Mouse (Mus musculus) Muller cell, postnatal 12 days (primary cell): ENCODE results near the gene Zdhhc13.

ENCODE experiments used
- DNase-seq: peaks from one replicate; pipeline ENCODE4 v3.0.0-alpha.2; 2015; ENCODE audit errors: inconsistent ontology term

Zdhhc13 gene

DNA sequence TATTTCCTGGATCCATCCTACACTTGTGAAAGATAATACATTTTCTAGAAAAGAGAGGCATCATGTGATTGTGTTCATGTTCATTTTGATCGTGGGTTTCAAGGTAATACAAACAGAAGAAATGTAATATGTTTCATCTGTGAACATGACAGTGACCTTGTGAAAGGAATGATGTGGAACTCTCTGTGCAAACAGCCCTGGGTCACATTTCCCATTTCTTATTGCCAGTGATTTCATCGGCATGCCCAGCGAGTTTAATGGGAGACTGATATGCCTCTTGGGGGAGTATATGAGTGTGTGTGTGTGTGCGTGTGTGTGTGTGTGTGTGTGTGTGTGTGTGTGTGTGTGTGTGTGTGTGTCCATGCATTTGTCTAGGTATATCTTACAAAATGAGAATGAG lies 52.7 kb downstream of the Zdhhc13 start:
- no peak for DNase-seq

DNA sequence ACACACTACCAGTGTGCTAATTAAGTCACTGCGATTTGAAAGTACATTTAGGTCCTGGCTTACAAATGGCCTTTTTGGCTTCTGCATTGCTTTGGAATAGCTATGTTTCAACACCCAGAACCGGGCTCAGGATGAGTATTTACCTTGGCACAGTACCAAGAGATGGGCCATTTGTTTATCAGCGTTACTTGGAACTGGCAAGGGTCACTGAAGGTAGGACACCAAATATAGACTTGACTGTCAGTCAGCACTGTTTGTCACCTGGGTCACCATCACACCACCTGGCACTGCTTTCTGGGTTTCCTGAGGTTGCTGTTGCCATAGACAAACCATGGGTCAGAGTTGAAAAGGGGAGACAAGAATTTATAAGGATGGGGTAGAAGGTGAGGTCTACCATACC lies 53.5 kb downstream of the Zdhhc13 start:
- DNase-seq, result no peak

DNA sequence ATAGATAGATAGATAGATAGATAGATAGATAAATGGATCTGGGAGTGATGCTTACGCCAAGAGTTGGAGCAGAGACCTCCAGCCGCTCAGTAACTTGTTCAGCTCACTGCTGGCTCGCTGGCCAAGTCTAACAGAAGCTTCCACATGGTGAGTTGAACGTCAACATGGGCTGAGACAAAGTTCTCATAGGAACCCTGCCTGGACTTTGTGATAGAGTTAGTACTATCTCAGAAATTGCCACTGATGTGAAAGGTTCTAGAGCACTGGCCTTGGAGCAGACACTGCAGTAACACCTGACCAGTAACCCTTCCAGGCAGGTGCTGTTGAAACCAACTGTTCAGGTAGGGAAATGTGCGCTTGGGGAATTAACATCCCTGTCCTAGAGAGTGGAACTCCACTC lies 54.7 kb downstream of the Zdhhc13 start:
- no peak for DNase-seq

DNA sequence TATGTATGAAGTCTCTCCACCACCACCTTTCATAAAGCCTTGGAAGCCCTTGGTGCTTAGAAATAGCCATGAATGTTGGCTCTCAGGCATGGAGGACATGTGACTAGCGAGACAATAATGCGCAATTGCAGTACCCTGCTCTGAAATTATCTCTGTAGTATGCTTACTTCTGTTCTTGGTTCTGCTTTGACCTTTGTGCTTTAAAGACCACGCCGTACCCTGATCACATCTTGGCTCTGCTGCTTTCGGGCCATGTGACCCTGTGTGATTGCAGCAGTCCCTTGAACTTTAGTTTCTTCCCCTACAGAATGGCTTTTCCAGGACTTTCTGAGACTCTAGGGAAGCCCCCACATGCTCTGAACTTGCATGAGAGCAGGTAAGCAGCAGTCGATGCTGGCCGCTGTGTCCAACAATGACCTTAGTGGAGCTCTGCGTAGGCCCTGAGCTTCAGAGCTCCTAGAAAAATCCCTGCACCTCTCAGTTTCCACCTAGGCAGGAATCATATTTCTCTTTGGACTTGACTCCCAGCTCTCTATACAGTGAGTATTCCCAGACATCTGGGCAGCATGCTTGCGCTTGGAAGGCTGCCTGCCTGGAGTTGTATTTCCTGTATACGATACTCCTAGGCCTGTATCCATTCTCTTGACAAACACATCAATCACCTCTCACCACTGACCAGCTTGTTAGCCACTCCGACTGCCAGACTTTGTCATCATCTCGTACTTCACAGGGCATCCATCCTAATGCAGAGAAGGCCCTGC lies 56.6 kb downstream of the Zdhhc13 start:
- DNase-seq, result no peak

DNA sequence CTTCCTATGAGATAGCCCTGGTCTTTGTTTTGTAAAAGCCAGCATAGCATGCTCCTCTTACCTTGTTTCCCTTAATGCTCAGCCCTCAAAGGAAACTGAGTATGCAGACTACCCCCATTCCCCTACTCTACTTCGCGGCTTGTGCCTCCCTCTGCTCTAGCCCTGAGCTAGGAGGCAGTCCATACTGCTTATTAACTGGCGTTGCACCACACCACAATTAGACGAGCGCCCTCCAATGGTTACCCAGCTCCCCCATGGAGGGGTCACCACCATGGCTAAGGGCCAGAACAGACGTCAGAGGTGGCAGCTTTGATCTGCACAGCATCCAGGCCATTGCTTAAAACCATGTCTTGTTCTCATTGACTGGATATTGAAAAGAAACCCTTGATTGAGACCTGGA lies 58.0 kb downstream of the Zdhhc13 start:
- no peak for DNase-seq

DNA sequence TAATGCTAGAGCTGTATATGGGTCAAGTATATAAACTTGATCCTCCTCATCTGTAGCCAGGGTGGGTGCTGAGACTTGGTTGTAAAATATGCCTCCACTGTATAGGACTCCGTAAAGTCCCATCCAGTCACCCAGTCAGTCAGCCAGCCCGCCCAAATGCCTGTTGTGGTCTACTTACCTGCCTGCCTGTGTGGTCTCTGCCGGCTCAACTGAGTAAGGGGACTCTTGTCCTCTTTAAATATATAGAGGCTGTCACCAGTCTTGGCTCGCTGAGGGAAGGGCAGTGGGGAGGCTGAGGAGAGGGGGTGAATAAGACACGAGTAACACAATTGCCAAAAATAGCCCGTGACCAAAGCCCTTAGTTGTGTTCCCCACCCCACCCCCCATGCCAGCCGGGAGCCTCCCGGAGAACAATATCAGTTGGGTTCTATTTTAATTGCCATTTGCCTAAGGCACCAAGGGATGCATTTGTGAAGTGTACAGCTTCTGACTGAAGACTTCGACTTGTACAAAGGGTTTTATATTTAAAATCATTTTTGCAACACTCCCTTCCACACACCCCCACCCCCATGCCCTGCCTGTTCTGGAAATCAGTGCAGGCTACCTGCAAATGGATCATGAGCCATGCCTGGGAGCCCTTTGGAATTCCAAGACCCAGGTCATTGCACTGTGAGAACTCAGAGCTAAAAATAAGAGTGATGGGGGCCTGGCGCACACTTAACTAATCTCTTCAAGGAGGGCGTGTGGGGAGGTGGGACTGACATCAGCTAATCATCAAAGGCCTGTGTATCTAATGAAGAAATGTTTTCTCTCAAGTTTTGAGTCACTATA lies 59.2 kb downstream of the Zdhhc13 start, which contains the start of gene Csrp3:
Csrp3 (minus strand) TSS at position 214 of the 831 bp plus-strand sequence.
- no peak for DNase-seq

DNA sequence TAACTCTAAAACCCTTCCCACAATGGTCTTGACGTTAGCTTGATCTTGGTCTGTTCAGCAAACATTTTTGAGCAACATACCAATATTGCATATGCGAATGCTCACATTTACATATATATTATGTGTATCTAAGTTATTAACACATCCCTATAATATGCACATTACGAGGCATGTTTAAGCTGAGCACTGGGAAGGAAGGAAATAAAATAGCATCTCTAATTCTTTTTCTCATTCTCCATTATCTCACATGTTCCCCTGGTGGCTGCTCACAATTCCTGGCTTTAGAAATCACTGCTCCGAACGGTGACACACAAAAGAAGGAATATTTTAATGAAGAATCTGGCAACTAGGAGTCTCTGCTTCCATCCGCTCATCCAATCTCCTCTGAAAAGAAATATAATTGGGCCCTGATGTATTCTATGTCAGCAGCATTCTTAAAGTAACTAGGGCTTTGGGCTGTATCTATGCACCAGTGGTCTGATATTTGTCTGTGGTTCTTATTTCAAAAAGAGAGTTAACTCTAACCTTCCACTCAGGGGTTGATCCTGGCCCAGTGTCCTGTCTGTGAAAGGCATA lies 62.8 kb downstream of the Zdhhc13 start:
- no peak for DNase-seq

DNA sequence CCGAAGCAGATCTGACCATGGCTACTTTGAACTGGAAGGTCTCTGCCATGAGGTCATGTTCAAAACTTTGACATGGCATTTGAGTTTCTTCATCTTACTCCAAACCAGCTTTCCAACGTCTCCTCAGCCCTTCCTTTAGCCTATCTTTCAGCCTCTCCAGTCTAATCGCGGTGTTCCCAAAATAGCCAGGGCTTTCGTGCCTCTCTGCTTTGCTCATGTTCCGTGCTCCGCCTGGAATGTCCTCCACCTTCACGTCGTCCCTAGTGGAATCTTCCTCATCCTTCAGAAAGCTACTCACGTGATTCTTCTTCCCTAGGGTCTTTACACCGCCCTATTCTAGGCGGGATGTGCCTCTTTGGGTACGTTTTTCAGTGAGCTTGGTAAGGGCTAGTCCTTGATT lies 64.7 kb downstream of the Zdhhc13 start:
- DNase-seq, result no peak

DNA sequence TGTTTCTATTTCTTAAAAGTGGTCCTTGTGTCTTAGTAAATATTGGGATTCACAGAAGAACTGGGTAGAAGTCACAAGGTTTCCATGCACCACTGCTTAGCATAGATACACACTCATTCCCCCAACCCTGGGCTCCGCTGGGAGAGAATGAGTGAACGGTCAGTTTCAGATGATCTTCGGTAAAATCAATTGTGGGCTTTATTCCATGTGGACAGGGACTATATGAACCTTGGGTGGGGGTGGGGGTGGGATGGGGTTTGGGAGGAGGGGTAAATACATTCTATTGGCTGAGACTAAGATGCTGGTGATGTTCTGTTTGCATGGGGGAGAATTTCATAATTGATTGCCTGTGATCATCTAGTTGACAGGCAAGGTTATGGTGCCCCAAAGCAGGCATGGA lies 66.7 kb downstream of the Zdhhc13 start:
- DNase-seq, result no peak

DNA sequence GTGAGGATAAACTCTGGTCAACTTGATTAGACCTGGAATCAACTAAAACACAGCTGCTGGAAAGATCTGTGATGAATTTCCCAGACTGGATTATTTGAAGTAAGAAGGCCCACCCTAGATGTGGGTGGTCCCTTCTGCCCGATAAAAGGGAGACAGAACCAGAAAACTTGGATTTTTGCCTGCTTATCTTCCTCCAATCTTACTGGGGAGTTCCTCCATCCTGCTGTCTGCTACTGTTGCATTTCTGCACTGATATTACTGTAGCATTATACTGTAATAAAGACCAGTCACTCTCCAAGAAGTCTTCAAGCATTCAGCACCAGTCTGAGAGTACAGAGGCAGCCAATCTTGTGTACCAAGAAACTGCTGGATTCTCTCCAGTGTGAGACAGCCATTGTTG lies 69.5 kb downstream of the Zdhhc13 start:
- DNase-seq, result no peak

DNA sequence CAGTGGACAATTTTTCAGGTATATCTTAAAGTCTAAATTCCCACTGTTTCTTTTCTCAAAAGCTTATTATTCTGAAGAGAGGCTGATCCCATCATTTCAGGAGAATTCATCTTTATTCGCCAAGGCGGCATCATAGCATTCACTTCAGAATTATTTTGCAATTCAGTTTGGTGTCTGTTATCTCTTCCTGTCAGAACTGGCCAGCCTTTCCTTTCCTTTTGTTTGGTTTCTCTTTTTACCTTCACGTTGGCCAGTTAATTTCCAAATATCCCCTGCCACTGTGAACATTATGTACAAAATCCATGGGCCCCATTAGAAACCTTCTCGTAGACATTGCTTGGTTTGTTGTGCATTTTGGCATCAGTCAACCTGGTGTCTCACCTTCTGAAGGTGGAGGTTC lies 70.6 kb downstream of the Zdhhc13 start:
- DNase-seq, result no peak

DNA sequence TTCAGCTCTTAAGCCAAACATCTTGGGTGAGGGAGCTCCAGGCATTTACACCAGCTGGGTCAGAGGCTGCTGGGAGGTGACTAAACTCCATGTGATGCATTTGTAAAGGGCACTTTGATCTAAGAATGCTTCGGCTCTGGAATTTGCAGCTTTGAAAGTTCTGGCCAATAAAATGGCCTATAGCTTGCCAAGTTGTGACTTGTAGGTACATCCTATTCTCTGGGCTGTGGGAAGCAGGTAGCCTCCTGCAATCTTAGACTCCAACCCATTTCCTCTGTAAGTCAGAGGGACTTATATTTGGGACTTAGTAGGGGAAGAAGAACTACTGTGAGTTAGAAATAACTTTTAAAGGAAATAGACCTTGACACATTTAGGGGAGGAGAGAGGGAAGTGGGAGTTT lies 72.1 kb downstream of the Zdhhc13 start:
- DNase-seq, result peak; percentile 20

DNA sequence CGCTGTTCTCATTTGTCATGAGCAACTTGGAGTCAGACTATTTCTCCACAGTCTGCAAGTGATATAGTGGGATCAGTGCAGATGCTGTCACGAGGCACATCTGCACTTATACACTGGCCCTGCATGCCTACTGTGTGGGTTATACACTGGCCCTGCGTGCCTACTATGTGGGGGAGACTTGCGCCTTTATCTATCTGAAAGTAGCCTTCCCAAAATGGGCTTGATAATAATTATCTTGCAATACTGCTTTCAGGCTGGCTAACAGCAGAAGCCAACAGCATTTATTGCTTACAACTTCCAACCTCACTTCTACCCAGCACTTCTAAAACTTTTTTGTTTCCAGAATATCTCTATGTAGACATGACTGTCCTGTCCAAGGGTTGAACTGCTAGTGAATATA lies 73.0 kb downstream of the Zdhhc13 start:
- DNase-seq, result no peak

DNA sequence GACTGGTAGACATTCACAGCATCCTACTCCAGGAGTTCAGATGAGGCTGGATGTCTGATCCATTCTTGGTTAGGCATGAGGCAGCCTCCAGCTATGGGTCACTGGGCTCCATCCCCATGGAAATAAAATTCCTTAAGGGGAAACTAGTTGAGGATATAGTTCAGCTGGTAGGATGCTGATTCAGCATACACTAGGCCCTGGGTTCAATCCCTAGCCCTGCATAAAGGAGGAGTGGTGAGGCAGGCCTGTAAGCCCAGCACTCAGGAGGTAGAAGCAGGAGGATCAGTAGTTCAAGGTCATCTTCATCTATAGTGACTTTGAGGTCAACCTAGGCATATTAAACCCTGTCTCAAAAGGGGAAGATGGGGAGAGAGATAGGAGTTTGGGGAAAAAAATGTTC lies 75.4 kb downstream of the Zdhhc13 start:
- no peak for DNase-seq

DNA sequence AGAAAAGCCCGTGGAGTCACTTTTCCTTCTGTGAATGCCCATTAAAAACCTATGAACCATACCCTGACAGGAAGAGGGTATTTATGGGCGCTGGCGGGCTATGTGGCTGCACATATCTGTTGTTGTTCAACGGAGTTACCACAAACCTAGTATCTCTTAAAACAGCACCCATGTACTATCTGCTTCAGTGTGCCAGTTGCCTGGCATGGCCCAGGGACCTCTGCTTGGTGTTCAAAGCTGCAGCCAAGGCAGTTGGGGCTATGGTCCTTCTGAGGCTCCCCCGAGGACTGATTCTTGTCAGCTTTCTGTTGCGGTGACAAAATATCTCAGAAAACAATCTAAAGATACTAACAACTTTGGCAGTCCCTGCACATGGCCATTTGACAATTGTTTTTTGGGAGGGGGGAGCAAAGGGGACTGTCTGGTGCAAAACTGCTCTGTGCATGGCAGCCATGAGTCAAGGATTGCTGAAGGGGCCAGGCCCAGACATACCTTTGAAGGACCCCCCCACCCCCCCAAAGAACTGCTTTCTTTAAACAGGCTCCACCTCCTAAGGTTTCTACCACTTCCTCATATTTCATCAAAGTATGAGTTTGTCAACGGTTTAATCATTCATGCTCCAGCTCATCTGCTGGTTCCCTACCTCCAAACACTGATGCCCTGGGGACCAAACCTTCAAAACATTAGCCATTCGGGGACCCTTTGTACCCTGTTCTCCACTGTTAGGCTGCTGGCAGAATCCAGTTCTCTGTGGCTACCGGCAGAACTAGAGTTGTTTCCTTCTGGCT lies 76.1 kb downstream of the Zdhhc13 start:
- DNase-seq, result no peak

DNA sequence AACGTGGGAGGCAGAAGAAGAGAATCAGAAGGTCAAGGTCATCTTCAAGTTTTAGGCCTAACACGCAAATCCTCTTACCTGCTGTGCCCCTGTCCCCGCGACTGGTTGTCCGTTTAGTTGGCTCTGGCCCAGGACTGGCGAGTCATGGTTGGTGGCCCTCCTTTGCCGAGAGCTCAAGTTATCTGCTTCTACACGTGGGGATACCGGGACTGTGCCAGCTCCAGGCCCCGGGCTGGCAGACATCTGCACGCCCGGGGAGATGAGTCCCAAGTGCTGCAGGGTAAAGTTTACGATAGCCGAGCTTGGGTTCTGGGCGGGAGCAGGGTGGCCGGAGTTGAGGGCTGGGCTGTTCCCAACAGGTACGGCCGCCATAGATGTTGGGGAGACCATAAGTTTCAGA lies 78.8 kb downstream of the Zdhhc13 start:
- no peak for DNase-seq

DNA sequence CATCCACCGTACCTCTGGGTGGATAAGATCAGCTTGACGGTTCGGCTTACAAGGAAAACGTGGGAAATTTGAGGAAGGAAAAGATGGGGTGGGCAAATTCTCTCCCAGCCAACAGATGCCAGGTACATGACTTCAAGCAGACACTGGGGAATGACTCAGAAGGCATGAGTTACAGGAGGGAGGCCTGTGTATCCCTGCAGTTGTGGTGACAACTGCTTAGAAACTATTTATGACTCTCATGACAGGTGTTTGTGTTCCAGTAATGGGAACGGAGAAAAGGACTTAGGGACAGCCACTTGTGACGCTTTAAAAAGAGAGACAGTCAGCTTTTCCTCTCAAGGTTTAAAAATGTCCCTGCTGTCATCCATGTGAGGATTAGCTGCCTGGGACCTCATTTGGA lies 81.3 kb downstream of the Zdhhc13 start:
- no peak for DNase-seq

DNA sequence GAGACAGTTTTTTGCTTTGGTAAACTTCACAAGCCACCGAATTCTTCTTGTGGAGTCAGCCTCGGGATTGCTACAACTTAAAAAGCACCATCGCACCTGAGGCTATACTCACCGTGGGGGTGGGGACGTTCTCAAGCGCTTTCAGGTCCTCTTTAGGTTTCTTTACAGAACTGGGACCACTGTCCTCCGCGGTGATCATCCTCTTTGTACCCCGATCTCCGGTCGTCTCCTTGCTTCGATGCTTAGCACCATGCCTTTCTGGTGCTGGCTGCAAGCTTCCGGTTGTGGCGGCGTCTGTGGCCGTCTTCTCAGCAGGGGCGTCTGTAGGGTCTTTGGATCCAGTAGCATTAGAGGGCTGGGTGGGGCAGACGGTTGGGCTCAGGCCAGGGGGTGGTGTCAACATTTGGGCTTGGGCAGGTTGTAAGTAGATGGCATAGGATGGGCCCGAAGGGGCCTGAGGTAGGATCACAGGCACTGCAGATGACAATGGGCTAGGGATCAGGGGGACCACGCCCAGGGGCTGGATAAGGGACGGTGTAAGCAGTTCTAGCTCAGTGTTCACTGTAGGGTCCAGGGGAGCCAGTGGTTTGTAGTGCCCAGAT lies 81.9 kb downstream of the Zdhhc13 start:
- DNase-seq, result no peak

DNA sequence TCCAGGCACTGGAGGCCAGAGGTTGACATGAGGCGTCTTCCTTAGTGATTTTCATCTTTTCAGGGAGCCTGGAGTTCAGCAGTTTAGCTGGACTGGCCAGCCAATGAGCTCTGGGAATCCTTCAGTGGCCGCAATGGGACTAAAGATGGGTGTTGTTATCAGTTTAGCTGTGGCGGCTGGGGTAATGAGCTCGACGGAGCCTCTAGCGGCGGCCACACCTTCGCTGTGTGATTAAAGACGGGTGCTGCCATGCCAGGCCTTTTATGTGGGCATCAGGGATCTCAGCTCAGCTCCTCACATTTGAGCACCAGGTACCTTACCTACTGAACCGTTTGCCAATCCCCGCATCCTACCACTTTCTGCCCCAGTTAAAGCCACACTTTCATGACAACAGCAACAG lies 82.5 kb downstream of the Zdhhc13 start:
- no peak for DNase-seq

DNA sequence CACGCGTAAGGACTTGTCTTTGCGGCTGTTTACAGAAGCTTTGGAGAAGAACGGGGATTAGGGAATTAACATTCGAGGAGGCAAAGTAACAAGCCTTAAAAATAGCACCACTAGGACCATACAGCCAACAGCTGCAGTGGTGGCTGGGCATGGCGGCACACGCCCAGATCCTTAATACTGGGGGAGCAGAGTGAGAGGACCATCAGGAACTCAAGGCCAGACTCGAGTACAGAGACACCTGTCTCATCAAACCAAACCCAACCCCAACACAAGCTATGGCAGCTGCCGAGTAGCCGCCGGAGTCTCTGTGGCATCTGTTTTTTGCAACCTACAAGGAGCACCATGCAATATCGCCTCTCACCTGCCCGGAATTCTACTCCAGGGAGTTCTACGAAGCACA lies 86.3 kb downstream of the Zdhhc13 start:
- DNase-seq, result no peak

DNA sequence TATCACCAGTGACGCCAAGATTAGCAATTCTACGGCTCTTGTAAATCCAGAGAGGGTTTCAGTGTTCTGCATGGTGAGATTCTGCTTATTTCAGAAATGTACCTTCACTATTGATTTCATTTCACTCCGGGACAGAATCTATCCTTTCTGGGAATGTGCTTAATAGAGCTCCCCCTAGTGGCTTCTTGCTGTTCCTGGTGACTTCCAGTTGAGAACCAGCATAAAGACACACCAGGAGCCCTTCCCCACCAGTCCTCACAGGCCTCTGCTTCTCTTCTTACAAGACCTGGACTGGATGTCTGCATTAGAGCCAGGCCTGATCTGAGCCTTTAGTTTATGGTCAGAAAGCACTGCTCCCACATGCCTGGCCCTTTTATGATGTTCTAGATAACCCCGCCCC lies 87.7 kb downstream of the Zdhhc13 start:
- peak; percentile 64 for DNase-seq
